Mouse (Mus musculus): Measurements from ENCODE around the gene Lrrc20.

Lrrc20 gene

DNA sequence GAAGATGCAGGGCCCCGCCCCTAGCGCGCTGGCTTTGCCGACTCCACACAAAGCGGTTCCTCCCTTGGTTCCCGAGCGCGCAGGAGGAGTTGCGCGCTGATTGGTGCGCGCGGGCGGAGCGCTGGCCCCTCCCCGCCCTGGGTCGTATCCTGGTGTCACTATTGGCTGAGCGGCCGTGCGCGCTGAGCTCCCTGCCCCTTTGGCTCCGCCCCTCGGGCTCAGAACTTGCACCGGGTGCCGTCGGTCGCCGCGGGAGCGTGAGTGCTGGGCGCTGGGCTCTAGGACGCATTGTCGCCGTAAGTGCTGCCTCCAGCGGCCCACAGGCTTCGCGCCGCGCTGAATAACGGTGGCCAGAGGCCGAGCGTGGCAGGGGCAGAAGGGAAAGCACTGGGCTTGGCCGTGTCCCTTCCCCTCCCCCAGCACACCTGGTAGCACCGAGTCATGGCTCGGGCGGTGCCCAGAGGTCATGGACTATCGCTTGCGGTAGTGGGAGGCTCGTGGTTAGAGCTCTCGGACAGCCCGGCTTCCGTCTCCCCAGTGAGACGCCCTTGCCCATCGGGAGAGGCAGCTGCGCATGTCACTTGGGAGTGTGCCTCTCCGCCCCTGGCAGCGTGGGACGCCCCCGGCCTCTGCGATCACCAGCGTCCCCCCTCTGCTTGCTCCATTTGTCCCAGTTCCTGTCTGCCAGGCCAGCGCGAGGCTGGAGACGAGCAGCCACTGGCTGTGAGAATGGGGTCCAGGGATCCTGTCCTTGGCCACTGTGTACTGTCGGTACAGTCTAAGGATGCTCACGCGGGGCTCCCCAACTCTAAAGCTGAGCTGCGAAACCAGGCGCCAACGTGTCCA, at the start of gene Lrrc20:
Gene Lrrc20, plus strand, starts transcription at position 208 of the 846 bp plus-strand sequence.
- in situ Hi-C loops (cut with MboI, MseI) = loop anchor here (5.0 kb wide), 1 partner anchor 126 kb away; no protein-coding TSS in a partner anchor

DNA sequence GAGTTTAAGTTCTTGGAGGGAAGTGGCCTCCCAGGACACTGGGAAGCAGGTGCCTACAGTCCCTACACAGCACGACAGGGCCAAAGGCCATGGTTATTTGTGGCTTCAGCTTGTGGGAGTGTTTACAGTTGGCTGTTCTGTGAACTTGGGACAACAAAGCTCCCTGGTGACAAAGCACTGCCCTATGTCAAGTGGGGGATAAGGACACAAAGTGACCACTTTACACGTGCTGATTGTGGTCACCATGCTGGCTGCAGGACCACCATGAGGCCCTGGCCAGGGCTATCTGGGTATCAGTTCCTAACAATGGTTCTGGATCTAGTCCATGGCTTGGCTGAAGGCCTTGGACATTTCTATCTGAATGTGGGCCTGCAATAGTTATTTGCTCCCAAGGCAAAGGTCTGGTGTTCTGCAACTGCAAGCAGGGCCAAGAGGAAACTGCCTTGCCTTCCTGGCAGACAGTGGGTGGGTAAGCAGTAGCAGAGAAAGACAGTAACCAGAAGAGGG, 49.3 kb upstream of the Lrrc20 start:
- in situ Hi-C loops (cut with MboI, MseI) = no loop called here

DNA sequence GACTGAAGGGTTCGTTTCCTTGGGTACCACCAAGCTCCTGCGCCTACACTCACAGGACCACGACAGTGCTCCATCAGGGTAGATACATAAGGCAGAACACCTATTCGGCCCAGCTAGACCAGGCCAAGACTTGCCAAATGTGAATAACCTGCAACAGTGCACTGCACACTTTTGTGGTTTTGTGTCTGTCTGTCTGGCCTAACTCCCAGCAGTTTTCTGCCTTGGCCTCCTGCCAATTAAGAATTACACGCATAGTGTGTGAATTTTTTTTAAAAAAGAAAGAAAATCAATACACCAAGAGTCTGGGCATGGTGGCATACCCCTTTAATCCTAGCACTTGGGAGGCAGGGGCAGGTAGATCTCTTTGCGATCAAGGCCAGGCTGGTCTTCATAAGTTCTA, 47.6 kb upstream of the Lrrc20 start:
- in situ Hi-C loops (cut with MboI, MseI) = no loop called here

DNA sequence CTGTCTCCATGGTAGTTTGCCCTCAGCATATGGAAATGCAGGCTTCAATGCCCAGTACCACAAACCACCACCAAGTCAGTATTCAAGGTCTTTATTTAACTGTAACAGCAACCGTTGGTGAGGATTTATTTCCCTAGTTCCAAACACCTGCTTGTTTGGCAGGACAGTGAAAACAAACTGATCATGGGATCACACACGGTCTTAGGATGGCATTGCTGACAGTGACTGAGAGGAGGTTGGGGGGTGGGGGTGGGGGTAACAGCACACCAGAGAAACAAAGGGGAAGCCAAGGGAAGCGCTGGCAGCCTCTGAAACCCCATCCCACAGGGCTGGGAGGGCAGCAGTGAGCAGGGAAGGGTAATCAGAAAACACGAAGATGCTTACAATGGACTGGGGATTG, 47.2 kb upstream of the Lrrc20 start:
- in situ Hi-C loops (cut with MboI, MseI) = no loop called here

DNA sequence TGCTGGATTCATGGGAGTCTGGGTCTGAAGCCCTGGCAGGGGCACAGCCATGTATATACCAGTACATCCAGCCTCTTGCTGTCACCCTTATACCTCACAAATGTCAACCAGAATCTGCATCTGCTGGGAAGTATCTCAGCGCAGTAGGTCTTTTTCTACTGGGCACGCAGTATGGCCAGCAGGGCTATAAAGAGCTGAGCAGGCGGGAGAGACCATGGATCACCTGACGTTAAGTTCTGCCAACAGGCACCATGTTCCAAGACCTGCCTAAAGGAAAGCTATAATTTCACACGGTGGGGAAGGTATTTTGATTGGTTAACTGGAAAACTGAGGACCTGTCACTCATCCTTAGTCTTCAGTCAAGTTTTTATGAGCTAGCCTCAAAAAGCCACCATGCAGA, 46.6 kb upstream of the Lrrc20 start:
- in situ Hi-C loops (cut with MboI, MseI) = no loop called here

DNA sequence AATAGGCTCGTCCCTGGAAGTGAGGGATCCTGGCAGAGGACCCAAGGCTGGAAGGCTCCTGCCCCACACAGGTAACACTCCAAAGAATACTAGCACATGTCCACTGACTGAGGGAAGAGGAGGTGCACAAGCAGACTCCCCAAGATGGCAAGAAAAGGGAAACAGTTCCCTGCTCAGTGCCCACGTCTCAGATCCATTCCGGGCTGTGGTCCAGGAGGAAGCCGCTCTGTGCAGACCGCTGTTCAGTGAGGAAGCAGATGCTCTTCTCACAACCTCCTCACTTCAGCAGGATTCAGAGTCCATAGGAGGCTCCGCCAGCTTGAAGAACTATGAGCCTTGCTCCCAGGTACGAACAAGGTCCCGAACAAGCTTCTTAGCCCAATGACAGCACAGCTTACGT, 44.2 kb upstream of the Lrrc20 start:
- in situ Hi-C loops (cut with MboI, MseI) = no loop called here

DNA sequence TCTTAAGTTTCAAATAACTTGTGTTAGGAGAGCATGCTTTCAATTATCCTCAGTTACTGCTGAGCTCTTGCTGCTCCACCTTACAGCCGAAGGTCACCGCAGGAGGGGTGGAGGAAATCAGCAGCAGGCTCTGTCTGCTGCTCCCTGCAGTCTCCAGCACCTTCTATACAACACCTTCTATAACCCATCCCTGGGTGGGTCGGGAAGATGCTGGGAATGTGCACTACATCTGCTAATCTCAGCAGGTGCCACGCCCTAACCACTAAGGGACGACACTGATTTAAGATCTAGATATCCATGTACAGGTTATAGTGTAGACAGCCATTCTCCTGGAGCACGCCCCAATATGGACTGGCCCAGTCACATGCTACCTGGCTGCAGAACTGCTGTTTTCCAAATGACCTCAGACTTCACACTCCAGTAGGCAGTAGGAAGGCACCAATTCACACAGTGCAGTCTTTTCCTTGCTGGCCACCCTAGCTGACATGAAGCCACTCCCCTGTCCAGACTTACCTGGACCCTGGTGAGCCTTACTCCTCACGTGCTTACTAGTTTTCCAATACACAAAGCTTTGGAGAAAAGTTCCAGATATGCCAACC, 35.3 kb upstream of the Lrrc20 start:
- in situ Hi-C loops (cut with MboI, MseI) = no loop called here

DNA sequence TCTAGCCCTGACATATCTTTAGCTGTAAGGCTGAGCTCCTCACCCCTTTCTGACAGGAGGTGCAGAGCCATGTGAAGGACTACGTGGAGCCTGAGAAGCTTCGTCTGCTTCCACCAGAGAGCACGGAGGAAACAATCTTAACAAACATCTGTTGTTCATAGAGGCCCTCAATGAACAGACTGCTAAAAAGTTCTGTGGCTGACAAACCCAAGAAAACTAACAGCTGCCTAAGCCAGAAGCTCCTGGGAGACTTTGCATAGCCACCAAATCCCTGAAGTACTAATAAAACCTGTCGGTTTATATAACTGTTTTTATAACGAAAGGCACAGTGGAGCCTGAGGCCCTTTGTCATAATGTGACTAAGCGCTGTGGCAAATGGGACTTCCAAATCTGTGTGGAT, 32.1 kb upstream of the Lrrc20 start:
- in situ Hi-C loops (cut with MboI, MseI) = no loop called here

DNA sequence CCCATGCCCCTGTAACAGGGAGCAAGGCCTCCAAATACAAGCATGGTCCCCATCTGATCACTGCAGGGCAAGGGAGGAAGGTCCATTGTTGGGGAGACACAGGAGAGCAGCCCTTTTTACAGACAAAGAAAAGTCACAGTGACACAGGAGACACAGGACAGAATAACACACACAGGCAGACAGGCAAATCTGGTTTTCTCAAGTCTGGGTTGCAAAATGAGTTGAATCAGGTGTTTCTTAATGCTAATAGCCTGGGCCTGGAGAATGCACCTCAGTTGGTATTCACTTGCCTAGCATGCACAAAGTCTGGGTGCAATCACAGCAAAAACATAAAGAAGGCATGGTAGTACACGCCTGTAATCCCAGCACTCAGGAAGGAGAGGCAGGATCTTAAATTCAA, 31.7 kb upstream of the Lrrc20 start:
- in situ Hi-C loops (cut with MboI, MseI) = no loop called here

DNA sequence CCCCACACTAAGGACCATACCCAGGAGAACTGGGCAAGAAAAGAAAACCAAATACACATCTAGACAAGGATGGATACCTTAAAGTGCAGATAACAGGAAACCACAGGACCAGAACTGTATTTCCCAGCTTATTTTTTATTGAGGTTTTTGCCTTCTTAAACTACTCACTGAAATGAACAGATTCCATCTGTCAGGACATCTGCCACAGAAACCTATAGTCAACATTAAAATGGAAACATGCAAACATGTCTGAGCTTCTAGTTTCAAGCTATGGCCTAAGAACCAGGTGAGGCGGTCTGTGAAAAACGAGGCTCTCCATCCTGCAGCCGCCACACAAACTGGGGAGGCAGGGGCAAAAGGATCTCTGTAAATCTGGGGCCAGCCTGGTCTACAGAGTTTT, 30.6 kb upstream of the Lrrc20 start:
- in situ Hi-C loops (cut with MboI, MseI) = no loop called here

DNA sequence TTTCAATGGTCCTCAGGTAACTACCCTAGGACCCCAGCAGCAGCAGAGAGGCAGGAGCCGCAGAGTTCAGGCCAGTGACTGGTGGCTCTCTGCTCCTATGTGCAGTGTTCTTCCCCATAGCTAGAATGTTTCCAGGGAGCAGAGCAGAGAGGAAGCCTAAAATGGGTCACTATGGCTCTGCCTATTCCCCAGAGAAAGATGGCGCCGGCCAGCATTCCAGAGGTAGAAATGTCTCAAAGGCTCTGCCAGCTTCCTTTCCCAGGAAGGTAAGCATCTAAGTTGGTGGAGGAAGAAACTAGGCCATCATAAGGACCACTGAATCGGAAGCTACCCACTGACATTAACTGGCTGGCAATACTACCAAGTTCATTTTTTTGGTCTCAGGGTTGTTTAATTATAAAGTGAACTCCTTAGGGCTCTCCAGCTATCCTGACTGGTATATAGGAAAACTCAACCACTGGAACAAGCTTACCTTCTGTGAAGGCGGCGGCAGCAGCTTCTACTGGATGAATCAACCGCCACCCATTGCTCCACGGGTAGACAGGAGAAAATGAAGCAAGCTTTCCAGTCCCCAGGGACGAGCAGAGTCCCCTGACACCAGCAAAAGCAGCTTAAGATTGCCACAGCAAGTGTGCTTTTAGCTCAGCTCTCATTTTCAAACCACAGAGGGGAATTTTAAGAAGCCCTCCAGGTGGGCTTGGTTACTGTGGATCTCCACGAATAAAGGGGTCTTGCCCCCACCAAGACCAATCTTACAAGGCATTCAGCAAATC, 27.8 kb upstream of the Lrrc20 start:
- in situ Hi-C loops (cut with MboI, MseI) = no loop called here

DNA sequence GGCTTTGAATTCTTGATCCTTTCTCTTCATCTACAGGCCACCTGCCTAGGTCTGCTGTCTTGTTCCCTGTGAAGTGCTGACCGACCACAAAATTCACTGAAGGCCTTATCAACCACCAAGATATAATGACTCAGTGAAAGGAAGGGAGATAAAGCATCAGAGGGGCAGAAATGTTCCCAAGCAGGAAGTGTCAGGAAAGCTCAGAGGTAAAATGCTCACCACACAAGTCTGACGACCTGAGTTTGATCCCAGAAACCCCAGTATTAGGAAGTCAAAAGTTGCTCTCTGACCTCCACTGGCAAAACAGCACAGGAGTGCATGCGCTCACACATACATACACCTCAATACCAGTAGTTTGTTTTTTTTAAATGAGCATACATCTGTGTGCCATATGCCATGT, 26.8 kb upstream of the Lrrc20 start:
- in situ Hi-C loops (cut with MboI, MseI) = no loop called here

DNA sequence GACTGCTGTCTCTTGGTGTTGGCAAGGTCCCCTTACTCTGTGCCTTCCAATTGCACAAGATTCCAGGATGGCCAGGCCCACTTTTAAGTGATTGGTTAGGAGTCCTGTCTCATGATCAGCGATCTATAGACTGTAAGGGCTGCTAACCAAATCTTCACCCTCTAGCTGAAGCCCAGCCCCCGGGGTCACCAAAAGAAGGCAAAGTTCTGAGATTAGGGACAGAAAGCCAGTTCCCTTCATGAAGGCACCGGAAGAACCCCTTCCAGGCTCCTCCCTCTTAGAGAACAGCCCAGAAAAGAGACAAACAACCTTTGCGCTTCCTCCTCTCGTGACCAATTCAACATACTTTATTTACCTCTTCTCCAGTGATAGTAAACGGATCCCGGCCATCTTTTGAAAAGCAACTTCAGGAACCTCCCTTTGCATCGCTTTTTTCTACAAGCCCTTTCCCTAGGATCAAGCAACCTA, 24.1 kb upstream of the Lrrc20 start:
- in situ Hi-C loops (cut with MboI, MseI) = loop anchor here (5.0 kb wide), 1 partner anchor 1179 kb away; no protein-coding TSS in a partner anchor

DNA sequence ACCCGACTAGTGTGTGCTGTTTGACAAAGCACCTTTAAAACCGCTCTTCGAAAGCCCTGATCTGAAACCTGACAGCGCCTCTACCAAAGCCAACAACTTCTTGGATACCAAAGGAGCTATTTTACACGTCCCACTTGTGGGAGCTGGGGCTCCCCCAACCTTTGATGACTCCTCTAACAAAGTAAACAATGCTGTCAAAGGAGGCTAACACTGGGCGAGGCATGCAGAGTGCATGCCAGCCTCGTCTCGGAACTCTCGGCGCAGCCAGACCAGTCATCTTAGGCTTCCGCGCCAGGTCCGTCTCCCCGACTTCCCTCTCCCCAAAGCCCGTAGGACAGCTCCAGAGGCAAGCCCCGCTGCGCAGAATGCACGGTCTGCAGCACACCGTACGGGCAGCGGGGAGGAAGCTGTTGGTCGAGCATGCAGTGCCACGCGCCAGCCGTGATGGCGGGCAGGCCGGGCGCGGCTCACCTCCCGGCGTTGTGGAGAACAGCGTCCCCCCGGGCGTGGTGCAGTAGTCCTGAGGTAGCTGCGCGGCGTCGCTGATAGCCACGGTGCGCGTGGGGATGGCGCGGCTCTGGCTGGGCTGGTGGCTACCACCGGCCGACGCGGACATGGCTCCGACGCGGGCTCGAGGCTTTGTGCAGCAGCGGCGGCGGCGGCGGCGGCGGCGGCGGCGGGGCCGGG, 23.5 kb upstream of the Lrrc20 start:
- in situ Hi-C loops (cut with MboI, MseI) = loop anchor here (5.0 kb wide), 1 partner anchor 1180 kb away; no protein-coding TSS in a partner anchor

DNA sequence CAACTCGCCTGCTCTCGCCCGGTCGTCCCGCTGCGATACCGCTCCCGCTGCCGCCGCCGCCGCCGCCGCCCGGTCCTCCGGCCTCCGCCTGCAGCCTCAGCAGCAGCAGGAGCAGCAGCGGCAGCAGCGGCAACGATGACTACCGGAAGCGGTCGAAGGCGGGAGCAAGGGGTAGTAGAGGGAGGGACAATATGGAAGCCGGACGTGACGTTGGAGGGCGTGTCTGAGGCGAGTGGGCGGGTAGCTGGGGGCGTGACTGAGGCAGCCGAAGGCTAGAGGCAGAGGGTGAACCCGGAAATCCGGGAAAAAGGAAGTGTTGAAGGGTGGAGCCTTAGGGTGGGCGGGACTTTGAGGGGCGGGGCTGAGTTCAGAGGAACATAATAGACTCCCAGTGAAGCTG, 23.0 kb upstream of the Lrrc20 start, which contains the start of gene Eif4ebp2:
Gene Eif4ebp2, minus strand, starts transcription at position 17 of the 400 bp plus-strand sequence.
- in situ Hi-C loops (cut with MboI, MseI) = loop anchor here (5.0 kb wide), 1 partner anchor 1180 kb away; no protein-coding TSS in a partner anchor

DNA sequence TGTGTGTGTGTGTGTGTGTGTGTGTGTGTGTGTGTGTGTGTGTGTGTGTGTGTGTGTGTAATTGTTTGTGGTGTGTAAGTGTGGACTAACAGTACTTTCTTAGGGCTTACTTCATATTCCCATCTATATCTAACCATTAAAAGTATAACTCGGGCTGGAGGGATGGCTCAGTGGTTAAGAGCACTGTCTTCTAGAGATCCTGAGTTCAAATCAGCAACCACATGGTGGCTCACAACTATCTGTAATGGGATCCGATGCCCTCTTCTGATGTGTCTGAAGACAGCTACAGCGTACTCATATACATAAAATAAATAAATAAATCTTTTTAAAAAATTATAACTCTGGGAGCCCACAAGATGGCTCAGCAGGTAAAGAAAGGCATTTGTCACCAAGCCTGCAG, 22.4 kb upstream of the Lrrc20 start:
- in situ Hi-C loops (cut with MboI, MseI) = loop anchor here (5.0 kb wide), 1 partner anchor 1181 kb away; no protein-coding TSS in a partner anchor

DNA sequence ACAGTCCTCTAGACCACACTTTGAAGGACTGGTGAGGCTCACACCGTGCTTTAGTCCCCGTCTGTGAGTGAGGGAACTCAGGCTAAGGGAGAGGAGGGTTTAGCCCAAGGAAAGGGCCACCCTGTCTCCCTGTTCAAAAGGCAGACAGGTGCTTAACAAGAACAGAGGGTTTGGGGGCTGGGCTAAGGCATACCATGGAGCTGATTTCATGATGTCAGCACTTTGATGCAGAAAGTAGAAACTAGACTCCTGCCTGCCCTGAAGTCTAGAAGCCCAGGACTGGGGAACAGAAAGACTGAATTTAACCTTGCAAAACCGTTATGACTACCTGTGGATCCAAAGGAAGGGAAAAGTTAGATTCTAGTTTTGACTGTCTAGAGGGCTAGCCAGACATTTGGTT, 18.4 kb upstream of the Lrrc20 start:
- in situ Hi-C loops (cut with MboI, MseI) = no loop called here

DNA sequence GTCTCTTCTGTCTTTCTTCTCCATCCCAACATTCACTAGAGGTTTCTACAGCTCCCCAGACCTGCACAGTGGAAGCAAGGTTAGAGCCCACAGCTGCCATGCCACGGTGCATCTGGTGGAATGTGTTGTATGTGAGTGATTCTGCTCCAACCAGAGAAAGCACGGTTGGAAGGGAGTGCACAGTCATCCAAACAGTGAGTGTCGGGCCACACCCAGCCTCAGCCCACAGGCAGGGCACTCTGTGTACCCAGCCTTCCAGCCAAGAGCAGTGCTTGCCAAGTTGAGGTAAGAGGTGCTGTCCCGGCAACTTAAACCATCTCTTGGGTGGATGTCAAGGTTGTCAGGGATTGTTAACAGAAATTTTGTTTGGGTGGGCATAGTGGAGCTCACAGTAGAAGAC, 10.6 kb upstream of the Lrrc20 start:
- in situ Hi-C loops (cut with MboI, MseI) = no loop called here

DNA sequence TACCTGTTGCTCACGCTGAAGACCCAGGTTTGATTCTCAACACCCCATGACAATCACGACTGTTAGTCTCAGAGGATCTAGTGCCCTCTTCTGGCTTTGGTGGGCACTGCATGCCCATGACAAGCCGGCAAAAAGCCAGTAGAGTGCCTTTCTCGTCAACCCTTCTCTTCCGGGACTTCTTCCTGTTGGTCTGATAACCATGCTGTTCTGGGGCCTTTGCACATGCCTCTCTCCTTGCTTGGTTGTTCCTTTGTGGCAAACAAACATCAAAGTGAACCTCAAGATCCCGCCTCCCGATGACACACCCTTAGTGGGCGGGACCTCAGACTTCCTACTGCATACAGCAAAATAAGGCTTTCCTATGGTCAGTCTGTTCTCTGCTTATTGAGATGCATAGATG, 9.4 kb upstream of the Lrrc20 start:
- in situ Hi-C loops (cut with MboI, MseI) = no loop called here

DNA sequence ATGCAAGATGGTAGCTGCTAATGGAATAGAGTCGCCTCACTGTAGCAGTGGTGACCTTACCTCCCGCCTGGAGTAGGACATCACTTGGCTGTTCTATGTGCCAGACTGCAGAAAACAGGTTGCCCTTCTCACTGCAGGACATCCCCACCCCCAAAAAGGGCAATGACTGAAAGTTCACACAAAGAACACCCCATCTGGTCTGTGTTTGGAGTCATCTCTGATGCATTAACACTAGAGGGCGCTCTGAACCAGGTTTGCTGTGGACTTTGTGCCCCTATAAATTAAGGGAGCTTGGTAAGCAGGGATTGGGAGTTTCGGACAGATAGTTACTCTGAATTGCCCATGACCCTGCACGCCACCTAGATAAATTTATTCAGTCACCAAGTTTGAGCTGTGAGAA, 8.7 kb upstream of the Lrrc20 start:
- in situ Hi-C loops (cut with MboI, MseI) = no loop called here

DNA sequence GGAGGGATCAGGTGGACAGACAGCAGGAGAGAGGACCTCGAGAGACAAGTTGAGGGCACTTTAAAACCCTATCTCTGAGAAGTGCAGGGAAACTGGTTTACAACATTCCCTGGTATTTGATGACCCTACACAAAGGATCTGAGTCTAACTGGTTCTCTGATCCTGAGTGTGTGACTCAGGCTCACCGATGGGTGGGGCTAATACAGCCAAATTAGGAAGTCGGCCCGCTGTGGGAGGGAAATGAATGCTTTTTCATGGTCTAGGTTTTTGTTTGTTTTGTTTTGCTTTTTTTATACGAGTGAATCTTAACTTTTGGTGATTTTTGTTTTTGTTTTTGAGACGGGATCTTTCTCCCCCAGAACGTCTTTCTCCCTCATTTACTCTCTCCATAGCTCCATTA, 6.7 kb upstream of the Lrrc20 start:
- in situ Hi-C loops (cut with MboI, MseI) = no loop called here

Measured in regulatory T cell (primary cell).